Mouse (Mus musculus) liver, postnatal 0 days (tissue): ENCODE data around the gene Asxl2.

Experiments
- CTCF ChIP-seq: sonication (generic); IDR thresholded peaks from 2 replicates; pipeline ENCODE4 v1.5.1; 2016; ENCODE audit warnings: antibody characterized with exemption, low read depth
- EP300 ChIP-seq: IDR thresholded peaks from 2 replicates; pipeline ENCODE4 v1.6.1; 2016; ENCODE audit warnings: antibody characterized with exemption, low read depth, mild to moderate bottlenecking

DNA sequence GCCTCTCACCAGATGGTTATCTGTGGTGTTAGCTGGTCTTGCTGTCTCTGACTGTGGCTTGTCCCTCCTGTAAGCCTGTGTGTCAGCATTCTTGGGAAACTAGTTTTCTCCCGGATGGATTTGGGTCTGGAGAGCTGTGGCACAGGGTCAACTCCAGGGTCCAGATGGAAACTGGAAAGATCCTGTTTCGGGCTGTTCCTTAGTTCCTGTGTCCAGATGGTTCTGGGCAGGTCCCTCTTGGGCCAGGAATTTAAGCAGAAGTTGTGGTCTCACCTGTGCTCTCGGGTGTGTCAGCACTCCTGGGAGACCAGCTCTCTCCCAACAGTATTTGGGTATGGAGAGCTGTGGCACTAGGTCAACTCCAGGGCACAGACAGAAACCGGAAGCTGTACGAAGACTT is 9.8 kb downstream of the Asxl2 start:
- TF ChIP-seq CTCF (no peak), EP300 (no peak)
